Mouse (Mus musculus) erythroblast, embryonic 14.5 days (primary cell): Measurements from ENCODE around the gene Glrb.

Source experiments
- GATA1 ChIP-seq: IDR thresholded peaks from 2 replicates; pipeline ENCODE4 v1.6.1; 2012; ENCODE audit warnings: low read length, inconsistent platforms, mixed read lengths
- TAL1 ChIP-seq: IDR thresholded peaks from 3 replicates; pipeline ENCODE4 v1.6.1; 2012; ENCODE audit warnings: low read length, inconsistent platforms, mixed read lengths

GRCm38 (mm10) chr3:80803211-80803610 lies 110.2 kb downstream of the Glrb start:
- TF ChIP-seq GATA1 (no peak), TAL1 (no peak)
